Mouse (Mus musculus) cerebellum, adult 11 months (tissue): Measurements from ENCODE around the gene Nhlrc4.

Source experiments
- DNase-seq: peaks from one replicate; pipeline ENCODE4 v3.0.0; 2022

Nhlrc4 gene

GRCm38 (mm10) chr17:25919786-25920642 lies 24.7 kb downstream of the Nhlrc4 start:
- peak; percentile 100 for DNase-seq

- no peak for DNase-seq
Observed at GRCm38 (mm10) chr17:25919144-25919785, 25.5 kb downstream of the Nhlrc4 start, which contains the start of gene Rab40c. Rab40c (minus strand) TSS chr17:25919727.

GRCm38 (mm10) chr17:25918037-25918750 lies 26.6 kb downstream of the Nhlrc4 start:
- no peak for DNase-seq

GRCm38 (mm10) chr17:25916931-25917647 lies 27.7 kb downstream of the Nhlrc4 start:
- DNase-seq: no peak

- DNase-seq: no peak
Observed at GRCm38 (mm10) chr17:25914295-25914694, 30.5 kb downstream of the Nhlrc4 start.

- DNase-seq: no peak
Observed at GRCm38 (mm10) chr17:25913877-25914275, 30.9 kb downstream of the Nhlrc4 start.

- DNase-seq: peak; percentile 68
Observed at GRCm38 (mm10) chr17:25913186-25913876, 31.4 kb downstream of the Nhlrc4 start.

- peak; percentile 67 for DNase-seq
Observed at GRCm38 (mm10) chr17:25911816-25912215, 32.9 kb downstream of the Nhlrc4 start.

- DNase-seq: no peak
Observed at GRCm38 (mm10) chr17:25907640-25908039, 37.1 kb downstream of the Nhlrc4 start.

- DNase-seq: no peak
Observed at GRCm38 (mm10) chr17:25903061-25903460, 41.7 kb downstream of the Nhlrc4 start.

GRCm38 (mm10) chr17:25900193-25900592 lies 44.6 kb downstream of the Nhlrc4 start:
- DNase-seq: no peak

- DNase-seq: no peak
Observed at GRCm38 (mm10) chr17:25895891-25896290, 48.9 kb downstream of the Nhlrc4 start.

GRCm38 (mm10) chr17:25895415-25895814 lies 49.3 kb downstream of the Nhlrc4 start:
- no peak for DNase-seq

- DNase-seq: peak; percentile 75
Observed at GRCm38 (mm10) chr17:25893975-25894617, 50.7 kb downstream of the Nhlrc4 start.
